Mouse (Mus musculus) kidney, adult 8-10 months (tissue): ENCODE measurements around the gene Fam167b.
A peak's percentile ranks its signal among the peaks of the same experiment; 100 is the strongest.

Source experiments
- DNase-seq, 2 experiments: peaks; one replicate each; pipeline ENCODE4 v3.0.0; 2022

Fam167b gene

DNA sequence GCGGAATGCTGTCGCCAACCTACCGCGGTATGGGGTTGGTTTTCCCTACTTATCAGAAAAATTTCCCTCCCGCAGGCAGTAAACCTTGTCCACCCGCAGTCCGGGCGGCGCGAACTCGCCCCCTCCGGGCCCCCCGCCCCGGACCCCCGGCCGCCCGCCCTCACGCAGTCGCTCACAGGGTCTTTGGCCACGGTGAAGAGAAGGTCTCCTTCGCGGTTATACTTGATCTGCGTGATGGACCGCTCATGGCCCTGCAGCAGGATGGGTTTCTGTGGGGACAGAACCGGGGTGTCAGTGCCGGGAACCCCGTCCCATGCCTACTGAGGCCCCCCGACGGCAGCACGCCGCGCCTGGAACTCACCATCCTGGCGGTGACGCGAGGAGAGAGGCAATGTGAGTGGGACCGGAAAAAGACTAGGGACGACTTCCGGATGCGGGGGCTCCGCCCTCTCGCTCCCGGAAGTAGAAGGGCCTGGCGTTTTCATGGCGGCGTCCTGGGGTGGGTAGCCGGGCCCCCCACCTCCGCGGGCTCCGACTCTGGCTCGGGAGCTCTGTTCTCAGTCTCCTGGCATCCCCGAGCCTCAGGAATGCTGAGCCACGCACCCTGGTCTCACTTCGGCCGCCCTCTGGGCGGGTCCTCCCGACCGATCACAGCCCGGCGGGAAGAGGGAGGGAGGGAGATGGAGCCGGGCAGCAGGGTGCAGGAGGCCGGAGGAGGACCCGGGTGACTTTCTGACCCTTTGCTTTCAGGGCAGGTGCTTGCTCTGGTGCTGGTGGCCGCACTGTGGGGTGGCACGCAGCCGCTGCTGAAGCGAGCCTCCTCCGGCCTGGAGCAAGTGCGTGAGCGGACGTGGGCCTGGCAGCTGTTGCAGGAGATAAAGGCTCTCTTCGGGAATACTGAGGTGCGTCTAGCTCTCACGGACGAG is 22.1 kb upstream of the Fam167b start, which contains the start of the genes Eif3i and Tmem234:
TSS of gene Eif3i (minus strand) at position 416 of the 926 bp plus-strand sequence.
TSS of gene Tmem234 (plus strand) at position 436 of the 926 bp plus-strand sequence.
- DNase-seq = peak; percentile 78 to 85

DNA sequence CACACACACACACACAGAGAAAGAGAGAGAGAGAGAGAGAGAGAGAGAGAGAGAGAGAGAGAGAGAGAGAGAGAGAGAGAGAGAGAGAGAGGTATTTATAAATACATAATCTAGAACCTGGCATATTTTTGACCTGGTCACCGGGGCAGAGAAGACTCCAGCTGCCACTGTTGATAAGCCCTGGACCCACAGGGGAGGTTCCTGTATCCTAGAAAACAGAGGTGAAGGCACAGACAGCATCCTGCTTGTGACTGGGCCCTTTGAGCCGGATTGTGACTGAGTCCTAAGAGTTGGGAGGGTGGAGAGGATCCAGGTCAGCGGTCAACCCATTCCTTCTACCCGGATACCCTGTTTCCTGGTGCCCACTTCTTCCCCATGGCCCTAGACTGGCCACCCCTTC is 10.5 kb upstream of the Fam167b start:
- no peak for DNase-seq

DNA sequence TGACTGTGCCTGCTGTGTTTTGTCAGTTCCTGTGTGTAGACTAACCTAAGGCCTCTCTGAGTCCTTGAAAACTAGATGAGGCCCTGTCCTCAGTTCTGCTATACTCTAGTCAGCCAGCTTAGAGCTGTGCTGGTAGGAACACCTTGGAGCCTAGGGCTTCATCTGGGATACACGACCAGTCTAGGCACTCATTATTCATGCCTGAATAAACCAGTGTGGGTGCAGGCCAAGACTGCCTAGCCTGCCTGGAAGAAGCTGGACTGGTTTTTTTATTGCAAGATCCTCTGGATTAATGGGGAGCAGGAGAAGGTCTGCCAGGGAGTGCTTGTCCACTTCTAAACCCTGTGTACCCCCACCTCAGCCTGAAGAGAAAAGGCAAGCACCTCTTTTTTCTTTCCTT is 8.6 kb upstream of the Fam167b start:
- peak; percentile 53 to 62 for DNase-seq

DNA sequence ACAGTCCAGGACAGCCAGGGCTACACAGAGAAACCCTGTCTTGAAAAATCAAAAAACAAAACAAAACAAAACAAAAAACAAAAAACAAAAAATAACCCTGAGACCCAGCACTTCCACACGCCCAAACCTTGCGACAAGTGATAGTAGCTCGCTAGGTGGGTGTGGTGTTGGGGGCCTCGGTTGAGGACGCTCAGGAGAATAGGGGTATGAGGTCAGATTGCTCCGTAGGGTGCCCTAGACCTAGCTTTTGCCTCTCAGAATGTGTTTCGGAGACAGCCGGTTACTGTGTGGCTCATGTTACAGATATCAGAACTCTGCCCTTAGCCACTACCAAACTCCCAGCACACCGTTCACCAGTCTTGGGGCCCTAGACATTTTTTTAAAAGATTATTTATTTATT is 7.4 kb upstream of the Fam167b start:
- no peak for DNase-seq

DNA sequence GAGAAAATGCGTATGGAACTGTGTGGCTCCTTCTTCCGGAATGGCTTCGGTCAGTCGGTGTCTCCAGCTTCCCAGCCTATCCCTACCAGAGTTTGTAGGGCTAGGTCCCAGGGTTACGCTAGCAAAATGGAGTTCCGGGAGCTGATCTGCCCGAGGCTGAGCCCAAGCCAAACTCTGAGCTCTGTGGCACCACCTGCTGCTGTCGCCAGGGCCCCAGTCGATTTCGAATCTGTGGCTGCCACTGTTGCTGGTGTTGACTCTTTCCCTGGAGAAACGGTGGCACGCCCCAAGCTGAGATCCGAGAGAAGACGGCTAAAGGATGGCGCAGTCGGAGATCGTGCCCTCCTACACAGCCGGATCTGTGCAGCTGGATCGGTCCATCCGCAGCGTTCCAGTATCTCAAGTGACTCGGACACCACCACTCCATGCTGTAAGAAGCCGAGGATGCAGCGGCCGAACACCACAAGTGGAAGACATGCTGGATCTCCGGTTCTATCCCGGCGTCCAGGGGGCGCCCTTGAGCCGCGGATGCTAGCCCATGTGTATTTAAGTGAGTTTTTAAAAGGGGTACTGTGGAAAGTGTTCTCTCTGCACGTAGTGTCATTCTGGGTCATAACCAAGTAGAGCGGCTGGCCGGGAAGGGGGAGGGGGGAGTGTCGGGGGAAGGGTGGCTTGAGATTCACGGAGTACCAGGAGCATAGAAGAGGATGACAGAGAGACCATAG is 6.7 kb upstream of the Fam167b start:
- peak; percentile 79 to 92 for DNase-seq

DNA sequence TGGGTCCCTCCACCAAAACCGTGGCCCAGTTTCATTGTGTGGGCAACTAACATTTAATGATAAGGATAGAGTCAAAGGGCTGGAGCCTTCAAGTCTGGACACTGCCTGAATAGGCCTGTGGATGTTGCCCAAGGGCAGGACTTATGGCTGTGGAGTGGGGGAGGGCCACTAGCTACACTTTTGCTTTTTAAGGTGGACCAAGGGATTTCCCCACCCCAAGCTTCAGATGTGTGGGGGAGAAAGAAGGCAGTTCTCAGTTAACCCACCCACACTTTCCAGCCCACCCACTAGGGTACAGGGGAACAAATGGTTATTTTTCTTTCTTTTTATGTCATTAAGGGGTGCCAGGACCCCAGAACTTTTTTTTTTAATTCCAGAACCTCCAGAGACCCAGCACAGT is 6.0 kb upstream of the Fam167b start:
- DNase-seq = no peak

DNA sequence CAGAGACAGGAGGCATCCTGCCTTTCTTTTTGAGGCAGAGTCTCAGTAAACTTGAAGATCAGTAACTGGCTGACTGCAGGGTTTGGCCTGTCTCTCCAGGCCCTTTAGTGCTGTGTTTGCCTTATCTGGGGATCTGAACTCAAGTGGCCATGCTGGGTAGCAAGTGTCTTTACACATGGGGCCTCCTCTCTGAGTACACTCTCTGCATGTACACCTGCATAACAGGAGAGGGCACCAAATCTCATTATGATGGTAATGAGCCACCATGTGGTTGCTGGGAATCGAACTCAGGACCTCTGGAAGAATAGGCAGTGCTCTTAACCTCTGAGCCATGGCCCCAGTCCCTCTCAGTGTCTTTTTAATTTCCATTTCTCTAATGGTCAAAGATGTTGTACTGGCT is 3.9 kb upstream of the Fam167b start:
- no peak for DNase-seq

DNA sequence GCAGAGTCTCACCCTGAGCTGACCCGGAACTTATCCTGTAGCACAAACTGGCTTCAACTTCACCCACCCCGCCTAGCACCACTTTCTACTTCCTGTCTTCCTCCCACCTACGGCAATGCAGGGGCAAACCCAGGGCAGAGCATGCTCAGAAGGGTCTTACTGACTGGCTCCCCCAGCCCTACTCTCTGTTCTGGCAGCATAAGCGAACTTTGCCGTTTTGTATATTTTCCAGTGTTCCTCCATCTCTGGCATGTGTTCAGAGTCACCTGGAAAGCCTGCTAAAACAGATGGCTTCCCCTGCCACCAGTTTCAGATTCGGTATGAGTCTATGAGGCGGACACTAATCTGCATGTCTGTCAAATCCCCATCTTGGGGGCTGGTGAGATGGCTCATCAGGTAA is 2.0 kb upstream of the Fam167b start:
- DNase-seq = no peak

DNA sequence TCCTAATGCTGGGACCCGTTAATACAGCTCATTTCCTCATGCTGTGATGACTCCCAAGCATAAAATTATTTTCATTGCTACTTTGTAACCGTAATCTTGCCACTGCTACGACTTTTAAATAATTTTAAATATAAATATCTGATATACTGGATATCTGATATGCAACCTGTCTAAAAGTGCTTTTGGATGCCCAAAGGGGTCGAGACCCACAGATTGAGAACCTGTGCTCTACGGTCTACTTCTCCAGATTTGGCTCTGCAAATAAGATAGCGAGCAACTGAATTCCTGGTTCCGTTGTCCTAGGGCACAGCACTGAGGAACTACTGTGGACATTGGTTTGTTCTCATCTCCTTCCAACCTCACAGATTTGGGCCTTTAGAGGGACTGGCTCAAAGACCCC is 661 bp downstream of the Fam167b start:
- no peak for DNase-seq

DNA sequence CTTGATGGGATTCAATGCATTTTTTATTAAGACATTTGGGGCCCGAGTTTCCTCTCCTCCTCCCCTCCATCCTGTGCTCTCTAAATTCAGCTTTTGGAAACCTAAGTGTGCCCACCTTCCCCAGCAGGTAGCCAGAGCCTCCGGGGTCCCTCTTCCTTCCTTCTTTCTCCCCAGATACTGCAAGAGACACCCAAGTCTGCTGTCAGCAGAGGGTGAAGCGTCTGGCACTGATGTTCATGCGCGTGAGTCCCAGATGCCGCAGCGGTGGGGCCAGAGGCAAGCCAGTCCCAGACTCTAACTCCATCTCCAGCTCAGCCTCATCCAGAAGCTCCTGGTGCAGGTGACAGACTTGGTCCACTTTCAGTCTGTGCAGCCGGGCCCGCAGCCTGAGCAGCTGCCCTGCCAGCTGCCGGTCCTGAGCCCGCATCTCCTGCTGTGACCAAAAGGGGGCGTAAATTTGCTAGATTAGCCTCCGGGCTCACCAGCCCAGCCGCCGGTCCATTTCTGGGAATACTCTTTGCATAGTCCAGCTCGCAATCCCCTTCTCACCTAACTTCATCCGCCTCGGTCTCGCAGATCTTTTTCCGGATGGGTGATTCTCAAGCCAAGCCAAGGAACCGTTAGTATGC is 1.4 kb downstream of the Fam167b start:
- DNase-seq = peak; percentile 59 to 78

DNA sequence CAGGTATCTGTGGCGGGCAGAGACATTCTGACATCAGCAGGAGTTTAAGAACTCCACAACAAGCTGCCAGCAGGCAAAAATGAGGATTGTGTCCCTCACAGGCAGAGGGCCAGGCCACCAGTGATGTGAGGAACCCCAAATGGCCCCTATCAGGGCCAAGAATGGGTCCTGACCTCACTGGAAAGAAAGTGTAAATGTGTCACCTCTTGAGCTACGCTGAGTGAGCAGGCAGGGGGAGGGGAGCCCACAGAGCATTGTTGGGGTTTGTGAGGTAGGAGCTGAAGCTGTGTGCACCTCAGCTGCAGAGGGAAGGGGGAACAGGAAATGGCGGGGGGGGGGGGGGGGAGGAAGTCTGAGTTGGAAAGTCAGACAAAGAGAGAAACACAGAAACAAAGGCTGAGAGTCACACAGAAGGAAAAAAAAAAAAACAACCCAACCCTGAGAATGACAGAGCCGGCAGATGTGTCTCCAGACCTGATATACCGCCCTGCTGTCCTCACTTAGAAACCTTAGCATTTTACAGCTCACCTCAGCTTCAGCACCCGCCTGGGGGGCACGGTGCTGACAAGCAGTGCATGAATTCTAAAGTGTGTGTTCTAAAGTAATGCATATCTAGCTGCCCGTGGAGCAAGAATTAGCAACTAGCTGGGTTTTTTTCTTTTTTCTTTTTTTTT is 3.0 kb downstream of the Fam167b start:
- peak in 1 of 2 experiments; percentile 24 for DNase-seq

DNA sequence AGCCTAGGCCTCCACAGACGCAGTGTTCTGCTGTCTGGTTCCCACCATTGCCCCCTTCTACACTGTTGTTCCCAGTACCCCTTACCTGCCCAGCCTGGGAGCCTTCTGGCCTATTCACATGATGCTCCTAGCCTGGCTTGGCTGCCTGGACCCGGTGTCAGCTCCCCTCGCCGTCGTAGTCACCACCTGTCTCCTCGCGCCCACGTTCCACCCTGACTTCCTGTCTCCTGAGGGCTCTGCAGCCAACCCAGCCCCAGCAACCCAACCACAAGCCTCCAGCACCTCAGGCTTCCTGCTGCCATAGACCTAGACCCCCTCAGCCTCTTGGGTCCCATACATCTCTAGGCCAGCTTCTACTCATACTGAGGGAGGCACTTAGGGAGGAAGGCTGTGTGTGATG is 4.9 kb downstream of the Fam167b start, which contains the start of gene Lck:
TSS of gene Lck (minus strand) at position 212 of the 400 bp plus-strand sequence.
- no peak for DNase-seq

DNA sequence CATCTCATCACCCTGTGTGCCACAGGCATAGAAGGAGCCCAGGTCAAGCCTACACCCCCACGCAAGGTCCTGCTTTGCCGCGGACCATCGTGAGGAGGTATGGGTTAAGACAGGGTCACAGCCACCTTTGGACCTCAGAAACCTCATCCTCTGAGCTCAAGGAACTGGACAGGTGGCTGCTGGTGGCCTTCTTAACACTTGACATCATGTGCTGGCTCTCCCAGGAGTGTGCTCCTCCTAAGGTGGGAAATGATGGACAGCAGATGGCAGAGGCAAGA is 5.3 kb downstream of the Fam167b start:
- no peak for DNase-seq

DNA sequence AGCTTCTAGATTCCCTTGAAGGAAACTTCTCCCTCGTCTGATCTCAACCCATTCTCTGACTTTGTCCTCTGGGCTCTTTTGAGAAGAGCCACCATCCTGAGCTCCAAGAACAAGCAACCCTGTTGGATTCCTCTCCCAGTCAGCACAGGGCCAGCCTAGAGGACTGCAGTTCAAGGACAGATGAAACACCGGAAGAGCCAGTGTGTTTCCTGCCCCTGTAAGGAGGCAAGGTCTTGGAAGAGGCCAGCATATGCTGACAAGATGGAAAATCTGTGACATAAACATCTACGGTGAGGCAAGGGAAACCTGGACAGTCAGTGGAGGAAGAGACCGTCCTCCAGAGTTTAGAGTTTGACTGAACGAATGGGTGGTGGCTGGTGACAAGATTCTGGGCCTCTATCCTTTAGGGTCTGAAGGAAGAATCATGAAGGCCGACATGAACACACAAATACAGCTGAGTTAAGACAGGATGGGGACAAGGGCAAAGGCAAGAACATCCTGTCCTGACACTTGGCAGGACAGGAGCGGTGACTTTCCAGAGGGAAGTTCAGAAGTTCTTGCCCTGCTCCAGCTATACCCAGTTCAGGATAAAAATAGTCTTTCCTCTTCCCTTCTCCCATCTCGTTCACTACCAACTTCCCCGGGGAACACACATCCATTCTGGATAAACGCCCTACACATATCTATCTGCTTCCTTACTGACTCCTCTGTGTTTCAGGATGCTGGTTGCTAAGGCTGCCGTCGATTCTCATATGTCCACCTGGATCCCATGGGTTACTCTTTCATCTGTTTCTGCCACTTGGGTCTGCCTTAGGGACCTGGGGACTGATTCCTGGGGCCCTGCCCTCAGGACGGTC is 5.9 kb downstream of the Fam167b start:
- peak in 1 of 2 experiments; percentile 17 for DNase-seq

DNA sequence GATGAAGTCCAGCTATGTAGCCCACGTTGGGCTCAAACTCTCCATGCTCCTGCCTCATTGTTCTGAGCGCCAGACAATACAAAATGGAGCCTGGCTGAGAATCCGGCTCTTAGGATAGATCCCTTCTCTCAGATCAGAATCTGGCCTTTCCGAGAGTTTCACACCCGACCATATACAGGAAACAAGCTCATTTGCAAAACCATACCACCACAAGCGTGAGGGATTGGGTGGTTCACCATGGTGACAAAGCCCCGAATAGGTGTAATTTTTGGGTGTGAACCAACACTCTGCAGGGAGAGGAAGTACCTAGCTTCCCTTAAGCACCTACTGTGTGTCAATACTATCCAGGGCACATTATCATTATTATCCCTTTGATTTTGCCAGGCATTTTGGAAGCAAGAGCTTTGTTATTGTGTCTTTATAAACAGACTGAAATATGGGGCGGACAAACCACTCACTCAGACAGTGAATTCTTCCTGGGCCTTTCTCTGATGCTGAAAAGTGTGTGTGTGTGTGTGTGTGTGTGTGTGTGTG is 6.7 kb downstream of the Fam167b start:
- no peak for DNase-seq

DNA sequence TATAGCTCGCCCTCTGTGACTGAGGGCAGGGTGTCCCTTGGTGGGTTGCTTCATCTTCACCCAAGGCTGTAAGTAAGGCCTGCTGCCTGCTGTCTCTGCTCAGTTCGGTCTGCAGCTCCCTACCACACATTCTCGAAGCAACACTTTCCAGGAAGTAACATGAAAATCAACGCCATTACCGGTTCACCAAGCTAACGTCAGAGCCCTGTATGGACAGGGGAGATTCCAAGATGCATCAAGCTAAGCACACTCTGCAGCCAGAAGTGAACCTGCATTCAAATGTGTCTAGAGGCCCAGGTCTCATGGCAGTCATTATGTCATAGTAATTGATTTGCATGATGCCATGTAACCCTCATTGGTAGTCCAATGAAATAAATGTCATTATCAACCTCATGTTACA is 8.3 kb downstream of the Fam167b start:
- no peak for DNase-seq

DNA sequence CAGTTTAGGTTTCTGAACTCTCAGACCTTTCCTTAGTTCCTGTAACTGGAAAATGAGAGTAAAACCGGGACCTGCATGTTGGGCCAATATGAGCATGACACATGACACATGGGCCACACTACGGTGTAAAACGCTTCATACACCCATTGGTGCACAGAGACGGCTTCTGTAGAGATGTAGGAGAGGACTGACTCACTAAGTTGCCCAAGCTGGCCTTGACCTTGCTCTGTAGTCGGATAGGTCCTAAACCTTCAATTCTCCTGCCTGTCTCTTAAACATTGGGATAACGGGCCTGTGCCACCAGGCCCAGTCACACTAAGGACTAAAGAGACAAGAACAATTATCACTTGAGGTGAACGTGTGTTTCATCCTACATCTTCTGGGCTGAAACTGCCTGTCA is 10.0 kb downstream of the Fam167b start:
- DNase-seq = no peak

DNA sequence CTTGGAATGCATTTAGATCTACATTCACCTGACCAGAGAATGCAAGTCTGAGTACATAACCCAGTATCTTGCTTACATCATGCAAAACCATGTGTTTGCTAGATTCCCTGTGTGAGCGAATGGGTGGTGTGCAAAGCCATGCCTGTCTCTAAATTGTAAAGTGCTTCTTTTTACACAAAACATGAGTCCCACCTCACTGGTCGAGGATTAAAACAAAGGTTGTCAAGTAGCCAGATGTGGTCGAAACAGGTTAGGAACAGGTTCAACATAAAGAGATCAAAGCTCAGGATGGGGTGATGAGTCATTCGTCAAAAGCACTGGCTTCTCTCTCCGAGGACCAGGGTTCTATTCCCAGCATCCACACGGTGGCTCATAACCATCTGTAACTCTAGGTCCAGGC is 13.2 kb downstream of the Fam167b start:
- no peak for DNase-seq

DNA sequence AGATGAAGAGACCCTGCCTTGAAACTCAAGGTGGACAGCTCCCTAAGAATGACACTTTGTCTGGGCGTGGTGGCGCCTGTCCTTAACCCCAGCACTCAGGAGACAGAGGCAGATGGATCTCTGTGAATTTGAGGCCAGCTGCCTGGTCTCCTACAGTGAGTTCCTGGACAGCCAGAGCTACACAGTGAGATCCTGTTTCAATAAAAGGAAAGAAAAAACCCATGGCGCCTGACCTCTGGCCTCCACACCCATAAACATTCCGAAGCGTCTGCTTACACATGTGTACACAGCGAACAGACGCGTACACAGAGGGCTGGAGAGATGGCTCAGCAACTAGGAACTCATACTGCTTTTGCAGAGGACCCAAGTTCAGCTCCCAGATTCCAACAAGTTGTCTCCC is 14.6 kb downstream of the Fam167b start:
- DNase-seq = no peak

DNA sequence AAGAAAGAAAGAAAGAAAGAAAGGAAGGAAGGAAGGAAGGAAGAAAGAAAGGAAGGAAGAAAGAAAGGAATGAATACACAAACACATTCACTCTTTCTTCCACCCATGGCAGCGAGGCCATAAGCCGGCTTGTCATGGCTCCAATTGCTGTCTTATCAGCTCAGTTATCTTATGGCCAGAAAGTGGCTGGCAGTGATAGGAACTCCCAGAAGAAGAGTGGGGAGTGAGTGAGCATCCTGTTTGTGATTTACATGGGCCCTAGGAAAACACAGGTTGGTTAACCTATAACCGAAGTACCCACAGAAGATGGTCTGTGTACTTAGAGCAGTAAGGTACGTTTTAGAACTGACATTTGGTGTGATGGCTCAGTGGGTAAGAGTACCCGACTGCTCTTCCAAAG is 17.2 kb downstream of the Fam167b start:
- DNase-seq = no peak

DNA sequence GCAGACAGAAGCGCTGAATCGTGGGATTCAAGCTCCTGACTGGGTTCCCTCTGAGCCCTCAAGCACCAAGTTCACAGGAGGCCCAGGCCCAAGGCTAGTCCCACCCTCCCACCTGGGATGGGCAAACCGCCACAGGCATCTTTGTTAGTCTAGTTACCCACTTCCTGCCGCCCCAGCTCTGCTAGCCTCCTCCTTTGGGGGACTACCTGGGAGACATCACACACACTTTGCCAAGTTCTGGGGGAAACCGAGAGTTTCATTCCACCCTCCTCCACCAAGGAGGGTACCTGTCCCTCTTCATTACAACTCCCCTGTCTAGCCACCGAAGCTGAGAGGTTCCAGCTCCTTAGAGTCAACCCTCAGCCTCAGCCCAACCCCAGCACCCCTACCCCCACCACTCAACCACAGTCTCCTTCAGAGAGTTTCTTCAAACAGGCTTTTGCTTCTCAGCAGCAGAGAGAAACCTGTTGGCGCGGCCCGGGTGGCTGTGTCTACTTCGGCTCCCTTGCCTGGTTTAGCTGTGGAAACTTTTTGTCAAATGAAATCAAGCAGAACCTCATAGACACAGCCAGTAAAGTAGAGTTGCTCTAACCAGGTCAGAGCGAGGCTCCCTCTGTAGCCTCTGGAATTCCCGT is 19.9 kb downstream of the Fam167b start:
- no peak for DNase-seq
